Mouse (Mus musculus) midbrain, embryonic 12.5 days (tissue): Measurements from ENCODE around the gene Ifna14. TPM values are rescaled to one million over a fixed set of nuclear protein-coding genes. Genes with fewer than 3 reads are reported as not detected.

Experiments
- ATAC-seq: fragments of 200-750 bp; cut with Nextera tagmentation; 2 replicates; pipeline ENCODE4 v1.8.0; 2017; ENCODE audit warnings: low read depth, moderate TSS enrichment, moderate library complexity; ENCODE audit not compliant: low FRiP score
- H3K27ac ChIP-seq: fragments of 300-500 bp; sonication (generic); replicated peaks from 2 replicates; pipeline ENCODE4 v1.5.1; 2016; ENCODE audit warnings: mild to moderate bottlenecking
- H3K27me3 ChIP-seq: fragments of 300-500 bp; sonication (generic); 2 replicates; pipeline ENCODE4 v1.6.1; 2016; ENCODE audit warnings: mild to moderate bottlenecking
- H3K36me3 ChIP-seq: fragments of 300-500 bp; sonication (generic); 2 replicates; pipeline ENCODE4 v1.6.1; 2016
- H3K4me1 ChIP-seq: fragments of 300-500 bp; sonication (generic); 2 replicates; pipeline ENCODE4 v1.6.1; 2016
- H3K4me2 ChIP-seq: fragments of 300-500 bp; sonication (generic); replicated peaks from 2 replicates; pipeline ENCODE4 v1.6.1; 2016; ENCODE audit warnings: mild to moderate bottlenecking, moderate library complexity
- H3K4me3 ChIP-seq: fragments of 300-500 bp; sonication (generic); 2 replicates; pipeline ENCODE4 v1.5.1; 2016; ENCODE audit warnings: mild to moderate bottlenecking
- H3K9ac ChIP-seq: fragments of 300-500 bp; sonication (generic); replicated peaks from 2 replicates; pipeline ENCODE4 v1.6.1; 2016; ENCODE audit warnings: mild to moderate bottlenecking, moderate library complexity
- H3K9me3 ChIP-seq: fragments of 300-500 bp; sonication (generic); 2 replicates; pipeline ENCODE4 v1.6.1; 2016; ENCODE audit warnings: mild to moderate bottlenecking
- WGBS: fragments of 180-500 bp; shearing (Covaris S2); methylation state at CpG from one replicate; pipeline ENCODE4 v1.1.7; 2016; 5-methylcytosine and 5-hydroxymethylcytosine counted together
- polyA plus RNA-seq: library from polyadenylated mRNA; unstranded; fragments of >200 nt; fragmentation: Nextera tagmentation; extraction: Ambion mirVana; gene quantifications from 2 replicates; pipeline ENCODE4 v1.2.1, GENCODE M21; 2016

The Ifna14 gene
- polyA plus RNA-seq, 1 experiment from 2014 or later: not detected

GRCm38 (mm10) chr4:88533499-88533898, 38.1 kb downstream of the Ifna14 start:
- H3K4me2 ChIP-seq: no peak overlapping the region
- no peaks in the 10 kb centered on the region for H3K4me1 ChIP-seq
- no peak overlapping the region for H3K27ac ChIP-seq
- H3K9me3 ChIP-seq: no peaks in the 10 kb centered on the region
- H3K4me3 ChIP-seq: no peak overlapping the region
- H3K9ac ChIP-seq: no peak overlapping the region
- no peaks in the 10 kb centered on the region for H3K36me3 ChIP-seq
- no peaks in the 10 kb centered on the region for H3K27me3 ChIP-seq
- ATAC-seq: no peak
- whole genome bisulfite sequencing: 98% methylated on average over 2 of the region's 2 CpGs

- 86% methylated on average over 2 of the region's 2 CpGs for WGBS
- H3K4me3 ChIP-seq: no peak overlapping the region
- no peaks in the 10 kb centered on the region for H3K36me3 ChIP-seq
- no peak overlapping the region for H3K4me2 ChIP-seq
- no peaks in the 10 kb centered on the region for H3K9me3 ChIP-seq
- H3K27ac ChIP-seq: no peak overlapping the region
- no peaks in the 10 kb centered on the region for H3K27me3 ChIP-seq
- H3K4me1 ChIP-seq: no peaks in the 10 kb centered on the region
- H3K9ac ChIP-seq: no peak overlapping the region
- ATAC-seq: no peak
Measured at GRCm38 (mm10) chr4:88530892-88531291, 40.7 kb downstream of the Ifna14 start.

GRCm38 (mm10) chr4:88530271-88530670, 41.3 kb downstream of the Ifna14 start:
- Histone ChIP-seq H3K27me3 (no peaks in the 10 kb centered on the region), H3K4me3 (no peak overlapping the region), H3K36me3 (no peaks in the 10 kb centered on the region), H3K4me1 (no peaks in the 10 kb centered on the region), H3K4me2 (no peak overlapping the region), H3K9ac (no peak overlapping the region), H3K27ac (no peak overlapping the region), H3K9me3 (no peaks in the 10 kb centered on the region)
- ATAC-seq: no peak
- WGBS: 73% methylated on average over 4 of the region's 4 CpGs

- WGBS: 83% methylated on average over 5 of the region's 5 CpGs
- Histone ChIP-seq H3K27me3 (no peaks in the 10 kb centered on the region), H3K4me2 (no peak overlapping the region), H3K27ac (no peak overlapping the region), H3K4me3 (no peak overlapping the region), H3K36me3 (no peaks in the 10 kb centered on the region), H3K9ac (no peak overlapping the region), H3K4me1 (no peaks in the 10 kb centered on the region), H3K9me3 (no peaks in the 10 kb centered on the region)
- no peak for ATAC-seq
Measured at GRCm38 (mm10) chr4:88526379-88527049, 45.1 kb downstream of the Ifna14 start.

- H3K4me3 ChIP-seq: no peak overlapping the region
- H3K4me1 ChIP-seq: no peaks in the 10 kb centered on the region
- no peak overlapping the region for H3K9ac ChIP-seq
- no peaks in the 10 kb centered on the region for H3K36me3 ChIP-seq
- ATAC-seq: no peak
- no peak overlapping the region for H3K4me2 ChIP-seq
- H3K27ac ChIP-seq: no peak overlapping the region
- WGBS: 82% methylated on average over 3 of the region's 3 CpGs
- H3K9me3 ChIP-seq: no peaks in the 10 kb centered on the region
- no peaks in the 10 kb centered on the region for H3K27me3 ChIP-seq
Measured at GRCm38 (mm10) chr4:88525393-88525792, 46.2 kb downstream of the Ifna14 start.

- H3K4me2 ChIP-seq: no peak overlapping the region
- no peak for ATAC-seq
- no peak overlapping the region for H3K9ac ChIP-seq
- H3K36me3 ChIP-seq: no peaks in the 10 kb centered on the region
- H3K4me1 ChIP-seq: no peaks in the 10 kb centered on the region
- no peaks in the 10 kb centered on the region for H3K9me3 ChIP-seq
- no peak overlapping the region for H3K27ac ChIP-seq
- no peak overlapping the region for H3K4me3 ChIP-seq
- H3K27me3 ChIP-seq: no peaks in the 10 kb centered on the region
Measured at GRCm38 (mm10) chr4:88523241-88523640, 48.4 kb downstream of the Ifna14 start.

GRCm38 (mm10) chr4:88522674-88523073, 48.9 kb downstream of the Ifna14 start, which contains the start of gene Ifnb1:
Gene Ifnb1, minus strand, starts transcription at chr4:88522774.
- Histone ChIP-seq H3K4me3 (no peak within 1 kb of the TSS), H3K9me3 (no peaks in the 10 kb centered on the region), H3K4me1 (no peaks in the 10 kb centered on the region), H3K4me2 (no peak within 1 kb of the TSS), H3K27me3 (no peaks in the 10 kb centered on the region), H3K9ac (no peak within 1 kb of the TSS), H3K36me3 (no peaks in the 10 kb centered on the region), H3K27ac (no peak within 1 kb of the TSS)
- ATAC-seq: no peak
- 91% methylated on average over 4 of the region's 4 CpGs for WGBS

Other genes starting within 250 kb of the Ifna14 start
- 3.8 TPM in 2 replicates for gene Hacd4, start 132.9 kb downstream of the Ifna14 start, polyA plus RNA-seq
- gene Ifnb1, start 49.0 kb downstream of the Ifna14 start, polyA plus RNA-seq: not detected in 2 replicates
- gene Ifna15, start 13.6 kb downstream of the Ifna14 start, polyA plus RNA-seq: not detected in 2 replicates
- not detected in 2 replicates for gene Ifna9, start 20.6 kb upstream of the Ifna14 start, polyA plus RNA-seq
- gene Ifna12, start 31.6 kb upstream of the Ifna14 start, polyA plus RNA-seq: not detected in 2 replicates
- not detected in 2 replicates for gene C87499, start 62.6 kb upstream of the Ifna14 start, polyA plus RNA-seq
- gene Ifna13, start 72.7 kb upstream of the Ifna14 start, polyA plus RNA-seq: not detected in 2 replicates
- gene Ifna16, start 105.1 kb upstream of the Ifna14 start, polyA plus RNA-seq: not detected in 2 replicates
- not detected in 2 replicates for gene Ifna2, start 112.1 kb upstream of the Ifna14 start, polyA plus RNA-seq
- not detected in 2 replicates for gene Ifnab, start 119.6 kb upstream of the Ifna14 start, polyA plus RNA-seq
- gene Gm26566, start 150.0 kb upstream of the Ifna14 start, polyA plus RNA-seq: 1.3 and 2.0 TPM in 2 replicates
- 142 and 153 TPM in 2 replicates for gene Klhl9, start 150.7 kb upstream of the Ifna14 start, polyA plus RNA-seq
- not detected in 2 replicates for gene Gm13271, start 183.1 kb upstream of the Ifna14 start, polyA plus RNA-seq
- 0.14 and 0.20 TPM in 2 replicates for gene Gm13283, start 188.3 kb upstream of the Ifna14 start, polyA plus RNA-seq
- not detected in 2 replicates for gene Gm13290, start 202.0 kb upstream of the Ifna14 start, polyA plus RNA-seq
- not detected in 2 replicates for gene Gm13289, start 205.1 kb upstream of the Ifna14 start, polyA plus RNA-seq
- 0.31 TPM in 1 of 2 replicates, not detected in the other for gene Gm13272, start 208.1 kb upstream of the Ifna14 start, polyA plus RNA-seq
- gene Ifnz, start 210.3 kb upstream of the Ifna14 start, polyA plus RNA-seq: 0.37 TPM in 1 of 2 replicates, not detected in the other
- gene Gm13276, start 213.9 kb upstream of the Ifna14 start, polyA plus RNA-seq: not detected in 2 replicates
- not detected in 2 replicates for gene Gm13277, start 216.8 kb upstream of the Ifna14 start, polyA plus RNA-seq
- not detected in 2 replicates for gene Gm13278, start 219.8 kb upstream of the Ifna14 start, polyA plus RNA-seq
- gene Gm13275, start 222.7 kb upstream of the Ifna14 start, polyA plus RNA-seq: not detected in 2 replicates
- gene Gm13279, start 225.6 kb upstream of the Ifna14 start, polyA plus RNA-seq: not detected in 2 replicates
- 0.83 TPM in 1 of 2 replicates, not detected in the other for gene Gm13285, start 227.9 kb upstream of the Ifna14 start, polyA plus RNA-seq
- gene Gm13287, start 231.5 kb upstream of the Ifna14 start, polyA plus RNA-seq: not detected in 2 replicates
- not detected in 2 replicates for gene Gm13288, start 233.7 kb upstream of the Ifna14 start, polyA plus RNA-seq
- not detected in 2 replicates for gene Ifna7, start 244.4 kb upstream of the Ifna14 start, polyA plus RNA-seq
- not detected in 2 replicates for gene Ifna11, start 248.2 kb upstream of the Ifna14 start, polyA plus RNA-seq